Mouse (Mus musculus) hindbrain, embryonic 10.5 days (tissue): ENCODE results near the gene Glod4. TPM values are rescaled to one million over a fixed set of nuclear protein-coding genes. Genes with fewer than 3 reads are reported as not detected.

Source experiments
- DNase-seq: peaks from one replicate; pipeline ENCODE4 v3.0.0-alpha.2; 2017; ENCODE audit warnings: low spot score
- H3K27ac ChIP-seq: fragments of 300-500 bp; sonication (generic); 2 replicates; pipeline ENCODE4 v1.5.1; 2016; ENCODE audit warnings: mild to moderate bottlenecking, moderate library complexity
- H3K27me3 ChIP-seq: fragments of 300-500 bp; sonication (generic); 2 replicates; pipeline ENCODE4 v1.6.1; 2016; ENCODE audit warnings: mild to moderate bottlenecking; ENCODE audit not compliant: poor library complexity, insufficient read depth, severe bottlenecking
- H3K36me3 ChIP-seq: fragments of 300-500 bp; sonication (generic); 2 replicates; pipeline ENCODE4 v1.6.1; 2016; ENCODE audit warnings: mild to moderate bottlenecking, moderate library complexity
- H3K4me1 ChIP-seq: fragments of 300-500 bp; sonication (generic); replicated peaks from 2 replicates; pipeline ENCODE4 v1.6.1; 2016; ENCODE audit warnings: mild to moderate bottlenecking
- H3K4me3 ChIP-seq: fragments of 300-500 bp; sonication (generic); 2 replicates; pipeline ENCODE4 v1.5.1; 2016; ENCODE audit warnings: mild to moderate bottlenecking, moderate library complexity
- H3K9me3 ChIP-seq: fragments of 300-500 bp; sonication (generic); 2 replicates; pipeline ENCODE4 v1.6.1; 2016; ENCODE audit warnings: mild to moderate bottlenecking, moderate library complexity
- WGBS: fragments of 180-500 bp; shearing (Covaris S2); methylation state at CpG from one replicate; pipeline ENCODE4 v1.1.7; 2016; 5-methylcytosine and 5-hydroxymethylcytosine counted together
- polyA plus RNA-seq: library from polyadenylated mRNA; unstranded; fragments of >200 nt; fragmentation: Nextera tagmentation; extraction: Ambion mirVana; gene quantifications from 2 replicates; pipeline ENCODE4 v1.2.1, GENCODE M21; 2016

Gene Glod4
- polyA plus RNA-seq, 1 experiment from 2014 or later = 126 TPM

DNA sequence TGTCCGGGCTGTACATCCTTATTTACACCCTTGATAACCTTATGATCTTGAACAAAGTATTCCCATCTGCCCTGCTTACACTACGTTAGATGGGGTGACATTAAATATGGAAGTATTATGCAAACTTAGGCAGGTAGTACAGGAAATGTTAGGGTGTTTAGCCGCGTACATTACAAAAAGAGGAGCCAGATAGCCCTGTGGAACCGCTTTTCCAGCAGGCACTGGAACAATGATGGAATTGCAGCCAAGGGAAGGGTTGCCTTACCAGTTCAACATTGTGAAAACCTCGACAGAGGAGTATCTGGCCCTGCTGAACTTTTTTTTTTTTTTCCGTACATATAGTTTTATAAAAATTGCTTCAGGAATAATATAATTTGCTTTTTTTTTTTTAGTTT, 63.4 kb downstream of the Glod4 start:
- H3K36me3 ChIP-seq = peaks cover 8% of the 10 kb centered on the region; the same call in 1 of the 2 replicates
- H3K27ac ChIP-seq = peak overlapping the region; percentile 83; the same call in 1 of the 2 replicates
- peaks cover 17% of the 10 kb centered on the region for H3K4me1 ChIP-seq
- whole genome bisulfite sequencing = 23% methylated on average over 7 of the region's 7 CpGs
- peak overlapping the region; percentile 90 for H3K4me3 ChIP-seq
- H3K27me3 ChIP-seq = no peaks in the 10 kb centered on the region
- DNase-seq = no peak
- no peaks in the 10 kb centered on the region for H3K9me3 ChIP-seq

DNA sequence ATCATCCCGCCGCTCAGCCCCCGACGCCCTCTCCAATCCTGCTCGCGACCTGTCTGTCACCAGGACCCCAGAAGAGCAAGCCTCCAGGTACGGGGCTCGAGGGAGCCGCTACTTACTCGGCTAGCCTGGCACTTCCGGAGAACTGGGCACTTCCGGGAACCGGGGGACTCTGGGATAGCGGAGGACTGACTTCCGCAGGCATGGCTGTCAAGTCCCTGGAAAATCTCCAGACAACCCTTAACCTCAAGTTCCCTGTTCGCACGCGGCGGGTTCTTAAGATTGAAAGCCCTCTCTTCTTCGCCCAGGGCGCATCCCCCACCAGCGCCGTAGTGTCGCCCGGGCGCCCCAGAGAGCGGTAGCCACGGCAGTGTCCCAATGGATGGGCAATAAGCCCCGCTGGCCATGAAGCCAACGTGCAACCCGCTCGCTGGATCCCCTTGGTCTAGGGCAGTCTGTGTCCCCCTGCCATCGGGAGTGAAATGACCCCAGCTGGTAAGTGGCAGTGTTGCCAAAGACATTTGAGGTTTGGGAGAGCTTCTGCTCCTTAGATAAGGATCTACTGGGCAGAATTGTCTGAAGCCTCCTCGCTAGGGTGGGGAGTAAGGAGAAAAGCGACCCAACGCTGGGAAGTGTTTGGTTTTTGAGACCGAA, 63.9 kb downstream of the Glod4 start, which contains the start of the genes Vps53 and Fam57a:
Vps53 (minus strand) TSS at position 153 of the 651 bp plus-strand sequence.
Fam57a (plus strand) TSS at position 177 of the 651 bp plus-strand sequence.
- peaks cover 8% of the 10 kb centered on the region; the same call in 1 of the 2 replicates for H3K36me3 ChIP-seq
- peak; percentile 89 for DNase-seq
- peak within 1 kb of the TSS; percentile 83 for H3K27ac ChIP-seq
- WGBS = under 1% methylated on average over 37 of the region's 37 CpGs
- peak within 1 kb of the TSS; percentile 90 for H3K4me3 ChIP-seq
- peaks cover 17% of the 10 kb centered on the region for H3K4me1 ChIP-seq
- H3K9me3 ChIP-seq = no peaks in the 10 kb centered on the region
- no peaks in the 10 kb centered on the region for H3K27me3 ChIP-seq

DNA sequence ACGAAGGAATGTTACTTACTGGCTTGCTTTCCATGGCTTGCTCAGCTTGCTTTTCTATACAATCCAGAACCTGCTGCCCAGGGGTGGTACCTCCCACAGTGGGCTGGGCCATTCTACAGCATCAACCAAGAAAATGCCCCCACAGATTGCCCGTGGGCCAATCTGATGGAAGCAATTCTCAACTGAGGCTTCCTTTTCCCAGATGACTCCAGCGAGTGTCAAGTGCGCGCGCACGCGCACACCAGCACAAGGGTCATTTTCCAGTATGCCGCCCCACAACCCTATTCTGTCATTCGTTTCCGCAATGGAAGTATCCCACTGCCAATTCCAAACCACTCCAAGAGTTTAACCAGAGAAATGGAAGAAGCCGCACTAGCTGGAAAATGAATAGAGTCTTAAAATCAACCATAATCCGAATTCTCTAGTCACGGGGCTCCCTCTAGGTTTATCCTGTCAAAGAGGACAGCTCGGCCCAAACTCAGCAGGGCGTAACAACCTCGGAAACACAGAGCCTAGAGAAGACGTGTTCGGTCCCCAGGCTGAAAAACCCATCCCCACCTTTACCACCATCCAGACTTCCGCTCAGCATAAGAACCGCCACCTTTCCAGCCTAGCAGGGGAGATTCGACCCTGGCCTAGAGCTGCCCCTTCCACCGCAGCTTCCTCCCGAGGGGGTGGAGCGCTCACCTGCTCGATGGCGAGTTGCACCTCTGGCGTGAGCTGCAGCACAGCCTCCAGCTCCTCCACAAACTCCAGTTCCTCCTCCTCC, 64.6 kb downstream of the Glod4 start:
- WGBS = 2% methylated on average over 28 of the region's 28 CpGs
- Histone ChIP-seq H3K36me3 (peaks cover 8% of the 10 kb centered on the region; the same call in 1 of the 2 replicates), H3K4me1 (peaks cover 17% of the 10 kb centered on the region), H3K27ac (peak overlapping the region; percentile 83), H3K27me3 (no peaks in the 10 kb centered on the region), H3K9me3 (no peaks in the 10 kb centered on the region), H3K4me3 (peak overlapping the region; percentile 90)
- DNase-seq = peak; percentile 26

DNA sequence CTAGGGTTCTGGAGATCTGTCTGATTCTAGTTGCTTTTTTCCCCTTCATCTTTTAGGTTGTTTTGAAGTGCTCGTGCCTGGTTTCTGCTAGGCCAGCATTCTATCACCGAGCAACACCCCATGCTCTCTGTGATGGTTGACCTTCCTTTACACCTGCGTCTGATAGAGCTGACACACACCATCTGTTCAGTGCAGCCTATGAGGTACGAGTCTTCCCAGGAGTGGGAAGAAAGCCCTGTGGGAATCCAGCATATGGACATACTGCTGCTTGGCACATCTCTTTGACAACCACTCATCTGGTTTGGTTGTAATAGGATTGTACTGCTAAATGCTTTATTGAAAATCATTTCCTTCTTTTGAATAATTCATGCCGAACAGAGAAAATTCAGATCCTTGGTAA, 73.3 kb downstream of the Glod4 start:
- Histone ChIP-seq H3K27ac (no peak overlapping the region), H3K36me3 (peaks cover 20% of the 10 kb centered on the region), H3K9me3 (no peaks in the 10 kb centered on the region), H3K4me3 (no peak overlapping the region), H3K27me3 (no peaks in the 10 kb centered on the region), H3K4me1 (0 out of 2 replicates have a peak, but pooled peaks cover 3% of the 10 kb centered on the region)
- 76% methylated on average over 5 of the region's 5 CpGs for WGBS
- no peak for DNase-seq

DNA sequence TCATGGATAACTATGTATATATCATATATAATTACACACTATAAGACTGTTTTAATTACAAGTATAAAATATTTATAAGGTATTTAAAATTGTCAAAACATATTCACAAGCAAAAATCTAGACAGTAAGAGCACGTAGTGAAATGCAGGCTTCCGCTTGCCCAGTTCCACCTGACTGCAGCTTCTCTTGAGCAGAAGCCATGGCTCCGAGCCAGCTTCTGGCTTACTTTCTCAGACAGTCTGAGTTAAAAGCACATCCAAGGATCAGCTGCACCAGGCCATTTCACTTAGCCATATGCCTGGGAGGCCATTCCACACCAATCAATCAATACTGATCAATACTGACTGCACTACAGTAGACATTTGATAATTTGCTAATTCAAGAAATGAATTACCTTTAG, 74.5 kb downstream of the Glod4 start:
- Histone ChIP-seq H3K4me3 (no peak overlapping the region), H3K4me1 (0 out of 2 replicates have a peak, but pooled peaks cover 3% of the 10 kb centered on the region), H3K36me3 (peaks cover 27% of the 10 kb centered on the region), H3K27ac (no peak overlapping the region), H3K27me3 (no peaks in the 10 kb centered on the region), H3K9me3 (no peaks in the 10 kb centered on the region)
- DNase-seq = no peak
- 84% methylated on average over 3 of the region's 3 CpGs for WGBS

DNA sequence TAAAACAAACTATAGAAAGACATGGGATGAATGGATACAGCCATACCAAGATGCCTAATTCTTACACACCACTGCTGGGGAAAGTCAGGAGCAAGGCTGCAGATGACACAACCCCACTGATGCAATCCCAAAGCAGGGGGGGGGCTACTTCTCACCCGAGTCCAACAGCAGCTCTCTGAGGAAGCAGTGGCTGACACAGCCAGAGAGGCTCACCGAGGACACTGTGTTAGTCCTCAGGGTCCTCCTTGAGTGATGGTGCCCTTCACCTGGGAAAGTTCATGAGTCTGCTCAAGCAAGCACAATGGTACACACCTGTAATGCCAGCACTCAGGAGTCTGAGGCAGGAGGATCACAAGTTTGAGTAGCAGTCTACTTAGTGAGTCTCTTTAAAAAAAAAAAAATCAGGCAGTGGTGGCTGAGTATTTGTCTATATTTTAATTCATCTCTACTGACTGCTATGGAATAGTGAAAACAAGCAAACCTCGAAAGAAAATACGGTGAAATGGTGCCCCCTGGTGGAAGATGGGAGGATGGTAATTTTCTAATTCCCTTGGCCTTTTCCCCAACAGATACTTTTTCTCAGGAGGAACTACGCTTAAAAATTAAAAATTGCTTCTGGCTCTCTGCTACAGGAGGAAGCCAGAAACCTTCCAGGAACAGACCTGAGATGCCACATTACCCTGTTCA, 76.3 kb downstream of the Glod4 start:
- DNase-seq = peak; percentile 49
- H3K4me1 ChIP-seq = 0 out of 2 replicates have a peak, but pooled peaks cover 3% of the 10 kb centered on the region
- H3K4me3 ChIP-seq = no peak overlapping the region
- H3K9me3 ChIP-seq = no peaks in the 10 kb centered on the region
- H3K36me3 ChIP-seq = peaks cover 26% of the 10 kb centered on the region
- no peaks in the 10 kb centered on the region for H3K27me3 ChIP-seq
- WGBS = 40% methylated on average over 5 of the region's 5 CpGs
- no peak overlapping the region for H3K27ac ChIP-seq

DNA sequence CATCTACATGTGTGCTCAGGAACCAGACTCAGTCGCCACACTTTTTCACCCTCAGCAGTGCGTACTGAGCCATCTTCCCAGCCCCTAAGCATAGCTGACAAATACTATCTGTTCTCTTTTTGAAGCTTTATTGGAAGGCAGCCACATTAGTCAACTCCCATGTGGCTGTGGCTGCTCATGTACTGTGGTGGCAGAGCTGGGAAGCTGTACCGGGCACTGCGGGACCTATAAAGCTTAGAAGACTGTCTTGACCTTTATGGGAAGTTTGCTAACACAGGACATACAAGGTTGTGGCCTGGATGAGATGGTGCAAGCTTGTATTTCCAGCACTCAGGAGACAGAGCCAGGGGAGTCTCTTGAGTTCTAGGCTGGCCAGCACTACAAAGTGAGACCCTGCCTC, 76.9 kb downstream of the Glod4 start:
- Histone ChIP-seq H3K27me3 (no peaks in the 10 kb centered on the region), H3K27ac (no peak overlapping the region), H3K36me3 (peaks cover 22% of the 10 kb centered on the region), H3K4me1 (0 out of 2 replicates have a peak, but pooled peaks cover 3% of the 10 kb centered on the region), H3K9me3 (no peaks in the 10 kb centered on the region), H3K4me3 (no peak overlapping the region)
- WGBS = 96% methylated on average over 4 of the region's 4 CpGs
- no peak for DNase-seq

DNA sequence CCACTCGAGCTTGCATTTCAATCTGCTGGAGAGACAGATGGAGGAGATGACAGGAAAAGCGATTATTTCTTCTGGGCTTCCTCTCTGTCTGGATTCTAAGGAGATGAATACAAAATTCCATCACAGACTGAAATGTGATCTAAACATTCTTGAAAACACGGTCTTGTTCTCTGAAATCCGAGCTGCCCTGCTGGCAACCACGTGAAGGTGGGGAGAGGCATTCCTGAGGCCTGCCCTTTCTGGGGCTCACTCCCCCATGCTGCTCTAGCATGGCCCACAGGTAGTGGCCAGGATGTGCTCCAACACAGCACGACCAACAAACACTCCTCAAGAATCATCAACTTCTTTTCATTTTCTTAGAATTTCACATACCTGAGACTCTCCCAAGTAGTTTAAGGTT, 83.3 kb downstream of the Glod4 start:
- DNase-seq = no peak
- H3K4me3 ChIP-seq = no peak overlapping the region
- H3K27ac ChIP-seq = no peak overlapping the region
- 64% methylated on average over 6 of the region's 6 CpGs for WGBS
- no peaks in the 10 kb centered on the region for H3K4me1 ChIP-seq
- peaks cover 62% of the 10 kb centered on the region for H3K36me3 ChIP-seq
- no peaks in the 10 kb centered on the region for H3K27me3 ChIP-seq
- no peaks in the 10 kb centered on the region for H3K9me3 ChIP-seq

DNA sequence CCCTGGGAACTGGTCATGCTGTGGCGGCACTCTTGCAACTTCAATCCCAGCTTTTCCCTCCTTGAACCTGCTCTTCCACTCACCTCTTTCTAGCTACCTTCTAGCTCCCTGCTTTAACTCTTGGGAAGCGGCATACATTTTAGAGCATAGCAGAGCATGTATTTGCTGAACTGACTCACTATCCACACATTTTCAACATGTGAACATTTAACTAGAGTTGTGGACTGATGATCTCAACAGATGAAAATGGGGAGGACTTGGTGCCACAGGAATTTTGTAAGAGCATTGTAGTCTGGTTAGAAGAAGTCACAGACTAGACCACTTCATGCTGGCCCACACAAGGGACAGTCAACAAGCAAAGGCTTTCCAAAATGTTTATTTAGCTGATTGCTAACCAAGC, 85.2 kb downstream of the Glod4 start:
- Histone ChIP-seq H3K4me3 (no peak overlapping the region), H3K36me3 (peaks cover 63% of the 10 kb centered on the region), H3K27ac (no peak overlapping the region), H3K27me3 (no peaks in the 10 kb centered on the region), H3K4me1 (no peaks in the 10 kb centered on the region), H3K9me3 (no peaks in the 10 kb centered on the region)
- 93% methylated on average over 2 of the region's 2 CpGs for WGBS
- DNase-seq = no peak

DNA sequence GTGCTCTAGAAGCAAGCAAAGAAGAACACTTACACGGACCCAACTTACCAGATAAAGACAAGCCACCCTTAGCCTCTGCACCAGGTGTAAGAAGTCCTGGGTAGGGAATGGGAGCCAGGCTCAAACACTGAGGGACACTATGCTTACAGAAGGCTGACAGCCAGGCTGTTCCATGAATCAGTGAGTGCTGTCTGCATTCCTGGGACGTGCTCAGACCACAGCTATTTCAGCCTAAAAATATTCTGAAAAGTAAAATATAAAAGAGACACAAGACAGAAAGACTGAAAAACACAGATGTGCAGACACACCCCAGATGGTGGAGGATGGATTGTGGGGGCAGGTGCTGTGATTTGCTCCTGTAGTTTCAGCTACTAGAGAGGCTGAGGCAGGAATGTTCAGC, 88.7 kb downstream of the Glod4 start:
- no peaks in the 10 kb centered on the region for H3K27me3 ChIP-seq
- H3K36me3 ChIP-seq = peaks cover 35% of the 10 kb centered on the region
- no peak for DNase-seq
- no peak overlapping the region for H3K27ac ChIP-seq
- H3K4me1 ChIP-seq = no peaks in the 10 kb centered on the region
- WGBS = 93% methylated on average over 2 of the region's 2 CpGs
- H3K4me3 ChIP-seq = no peak overlapping the region
- no peaks in the 10 kb centered on the region for H3K9me3 ChIP-seq

DNA sequence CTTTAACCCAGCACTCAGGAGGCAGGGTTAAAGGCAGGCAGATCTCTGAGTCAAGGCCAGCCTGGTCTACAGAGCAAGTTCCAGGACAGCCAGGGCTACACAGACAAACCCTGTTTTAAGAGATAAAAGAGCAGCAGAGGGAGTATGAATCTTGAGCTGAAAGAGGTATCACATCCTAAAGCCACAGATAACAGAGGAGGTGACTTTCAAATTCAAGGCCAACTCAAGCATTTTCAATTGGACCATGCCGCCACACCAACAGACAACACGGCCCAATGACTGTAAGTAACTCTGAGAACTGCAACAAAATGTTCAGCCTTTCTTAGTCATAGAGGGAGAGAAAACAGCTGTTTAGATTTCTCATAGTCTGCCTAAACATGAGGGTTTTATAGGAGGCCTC, 89.3 kb downstream of the Glod4 start:
- peaks cover 29% of the 10 kb centered on the region for H3K36me3 ChIP-seq
- H3K9me3 ChIP-seq = no peaks in the 10 kb centered on the region
- H3K4me1 ChIP-seq = 0 out of 2 replicates have a peak, but pooled peaks cover under 1% of the 10 kb centered on the region
- no peaks in the 10 kb centered on the region for H3K27me3 ChIP-seq
- DNase-seq = no peak
- 95% methylated on average over 2 of the region's 2 CpGs for WGBS
- no peak overlapping the region for H3K4me3 ChIP-seq
- no peak overlapping the region for H3K27ac ChIP-seq

DNA sequence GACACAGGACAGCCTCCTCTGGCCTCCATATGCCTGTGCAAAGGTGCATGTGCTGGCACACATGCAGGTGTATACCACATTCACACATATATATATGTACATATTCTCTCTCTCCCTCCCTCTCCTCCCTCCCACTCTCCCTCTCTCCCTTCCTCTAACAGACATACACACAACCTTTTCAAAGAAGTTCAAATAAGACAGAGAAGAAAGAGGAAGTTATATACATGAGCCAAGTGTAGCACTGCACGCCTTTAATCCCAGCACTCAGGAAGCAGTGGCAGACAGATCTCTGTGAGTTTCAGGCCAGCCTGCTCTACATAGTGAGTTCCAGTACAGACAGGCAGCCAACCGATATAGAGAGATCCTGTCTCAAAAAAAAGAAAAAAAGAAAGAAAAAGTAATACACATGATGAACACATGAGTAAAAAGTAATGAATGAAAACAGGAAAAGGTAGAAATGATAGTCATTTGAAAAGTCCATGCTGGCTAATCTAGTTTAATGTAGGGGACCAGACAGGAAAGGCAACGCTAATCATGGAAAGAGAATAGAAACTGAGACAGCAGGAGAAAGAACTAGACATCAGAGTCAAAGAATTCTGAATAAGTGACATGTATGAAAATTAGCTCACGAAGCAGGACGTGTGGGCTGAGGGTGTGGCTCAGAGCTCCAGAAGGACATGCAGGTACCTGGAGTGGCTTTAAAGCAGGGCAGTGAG, 90.1 kb downstream of the Glod4 start:
- 91% methylated on average over 5 of the region's 5 CpGs for WGBS
- H3K4me1 ChIP-seq = peaks cover 9% of the 10 kb centered on the region; the same call in 1 of the 2 replicates

More for the DNA sequence above, 90.1 kb downstream of the Glod4 start:
- Histone ChIP-seq H3K36me3 (peaks cover 24% of the 10 kb centered on the region), H3K27ac (no peak overlapping the region), H3K27me3 (no peaks in the 10 kb centered on the region), H3K4me3 (no peak overlapping the region), H3K9me3 (no peaks in the 10 kb centered on the region)
- DNase-seq = no peak
